Mouse (Mus musculus) adrenal gland, postnatal 10 days (tissue): Measurements from ENCODE around the gene Zfp219. TPM values are rescaled to one million over a fixed set of nuclear protein-coding genes. Genes with fewer than 3 reads are reported as not detected.
"Not testable (repeated sequence)": the region's sequence is repeated elsewhere in the genome, so short reads cannot be mapped to it uniquely, and the experiment has no call there.

ENCODE experiments used
- DNase-seq: peaks from one replicate; pipeline ENCODE4 v3.0.0; 2021; ENCODE audit warnings: mixed read lengths
- long read RNA-seq, 2 experiments: library from polyadenylated mRNA; stranded (forward); transcript quantifications; one replicate each; pipeline ENCODE4 v2.0.0; 2021
- total RNA-seq, 2 experiments: library from RNA; stranded (reverse); gene quantifications; 2 replicates each; pipeline ENCODE4 v1.2.3; 2021

Gene Zfp219
- 10 to 100 TPM; 54.6 to 59.2 TPM for total RNA-seq
- long read RNA-seq, experiment 1, transcript Zfp219-204 (5 exons, 2,804 nt) = minor isoform, 8 of 86 reads
- long read RNA-seq, experiment 1, transcript Zfp219-201 (5 exons, 2,933 nt) = major isoform, 12 of 86 reads
- long read RNA-seq, experiment 1, transcript Zfp219-212 (4 exons, 2,812 nt) = minor isoform, 9 of 86 reads
- long read RNA-seq, experiment 1, partial matches to known transcripts = 37 of 86 reads
- long read RNA-seq, experiment 1, other reads (novel, unspliced or antisense) = 17 of 86 reads
- long read RNA-seq, experiment 2, transcript Zfp219-201 (5 exons, 2,933 nt) = minor isoform, 5 of 33 reads
- long read RNA-seq, experiment 2, transcript Zfp219-204 (5 exons, 2,804 nt) = major isoform, 6 of 33 reads
- long read RNA-seq, experiment 2, partial matches to known transcripts = 13 of 33 reads
- long read RNA-seq, experiment 2, other reads (novel, unspliced or antisense) = 4 of 33 reads

DNA sequence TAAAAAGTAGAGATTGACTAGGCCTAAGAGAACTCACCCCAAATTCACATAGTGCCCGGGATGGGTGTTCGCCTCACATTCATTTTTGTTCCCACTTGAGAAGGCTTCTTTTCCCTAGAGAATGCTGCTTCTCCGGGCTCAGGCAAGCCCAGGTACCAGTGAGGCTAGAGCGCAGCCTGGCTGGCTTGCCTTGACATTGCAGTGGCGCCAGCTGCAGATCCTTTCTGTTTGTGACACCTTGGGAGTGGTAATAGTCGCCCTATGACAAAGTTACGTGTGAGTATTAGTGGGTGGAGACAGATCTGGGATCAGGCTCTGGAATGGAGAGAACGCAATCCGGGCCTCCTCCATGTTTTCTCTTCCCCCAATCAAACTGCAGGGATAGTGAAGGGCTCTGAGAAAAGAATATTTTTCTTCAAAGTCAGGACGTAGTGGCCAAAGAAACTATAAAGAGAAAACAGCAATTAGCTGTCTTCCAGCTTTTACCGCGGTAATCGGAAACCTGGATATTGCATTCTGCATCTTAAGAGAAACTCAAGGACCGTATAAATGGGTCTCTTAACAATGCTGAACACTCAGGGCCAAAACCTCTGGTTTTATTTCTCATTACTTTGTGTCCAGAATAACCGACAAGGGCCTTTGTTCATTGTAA, at the start of gene Zfp219:
TSS of gene Zfp219 (minus strand) at position 248 of the 652 bp plus-strand sequence.
- DNase-seq = peak; percentile 86

DNA sequence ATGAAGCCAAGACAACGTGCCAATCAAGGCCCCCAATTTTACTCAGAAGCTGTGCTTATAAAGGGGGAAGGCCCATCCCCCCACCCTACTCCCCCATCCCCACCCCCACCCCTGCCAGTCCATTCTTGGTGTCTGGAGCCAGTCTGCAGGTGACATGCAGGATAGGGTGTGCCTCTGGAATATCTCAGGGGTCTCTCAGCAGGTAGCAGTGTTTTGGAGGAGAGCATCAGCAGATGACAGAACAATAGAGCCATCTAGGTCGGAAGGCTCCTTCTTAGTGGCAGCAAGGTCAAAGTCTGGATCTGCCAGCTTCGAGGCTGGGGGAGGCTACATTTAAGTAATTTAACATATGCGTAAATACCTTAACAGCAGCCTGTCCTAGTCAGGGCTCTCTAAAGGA, 45.6 kb upstream of the Zfp219 start:
- DNase-seq = no peak

DNA sequence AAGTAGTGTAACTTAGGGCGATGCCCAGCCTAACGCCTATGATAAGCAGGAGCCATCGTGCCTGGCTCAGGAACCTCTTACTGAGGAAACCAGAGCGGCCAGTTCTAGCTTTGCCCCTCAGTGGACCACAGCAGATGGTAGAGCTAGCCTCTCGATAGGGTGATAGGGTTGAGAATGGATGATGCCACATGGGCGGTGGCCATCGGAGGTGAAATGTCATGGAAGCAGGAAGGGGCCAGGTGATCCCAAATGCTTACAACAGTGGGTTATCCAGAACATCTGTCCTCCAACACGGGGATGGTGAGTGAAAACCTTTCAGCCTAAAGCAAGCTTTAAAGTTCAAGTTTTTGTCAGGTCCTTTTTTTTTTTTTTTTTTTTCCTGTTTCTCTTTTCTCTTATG, 41.3 kb upstream of the Zfp219 start:
- no peak for DNase-seq

DNA sequence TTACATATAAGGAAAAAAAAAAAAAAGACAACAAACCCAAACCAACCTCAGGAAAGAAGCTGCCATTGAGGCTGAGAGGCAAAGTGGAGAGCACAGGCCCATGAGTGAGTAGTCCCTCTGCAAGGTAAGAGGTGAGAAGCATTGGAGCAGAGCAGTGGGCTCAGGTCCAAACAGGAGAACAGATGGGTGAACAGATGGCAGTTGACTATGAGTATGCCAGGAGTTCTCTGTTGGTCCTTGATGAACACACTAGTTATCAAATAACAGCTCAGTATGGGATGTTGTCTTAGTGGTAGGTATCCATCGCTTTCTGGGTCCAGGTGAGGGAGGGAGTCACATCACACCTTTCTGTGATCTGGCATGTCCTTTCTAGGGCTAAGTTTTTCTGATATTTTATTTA, 40.3 kb upstream of the Zfp219 start:
- no peak for DNase-seq

DNA sequence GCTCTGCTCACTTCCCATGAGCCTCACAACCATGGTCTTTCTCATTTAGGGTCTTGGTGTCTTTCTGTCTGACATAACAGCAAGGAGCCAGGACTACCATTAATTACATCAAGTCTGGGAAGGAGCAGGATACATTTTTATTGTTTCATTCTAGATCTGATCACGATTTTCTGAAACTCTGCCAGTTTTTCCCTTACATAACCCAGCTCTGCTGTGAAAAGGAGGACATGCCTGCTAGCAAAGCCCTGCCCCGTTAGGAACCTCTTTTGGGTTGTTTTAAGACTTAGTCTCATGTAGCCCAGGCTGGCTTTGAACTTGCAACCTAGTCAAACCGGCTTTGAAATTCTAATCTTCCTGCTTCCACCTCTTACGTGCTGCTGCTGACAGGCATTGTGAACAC, 39.4 kb upstream of the Zfp219 start:
- no peak for DNase-seq

DNA sequence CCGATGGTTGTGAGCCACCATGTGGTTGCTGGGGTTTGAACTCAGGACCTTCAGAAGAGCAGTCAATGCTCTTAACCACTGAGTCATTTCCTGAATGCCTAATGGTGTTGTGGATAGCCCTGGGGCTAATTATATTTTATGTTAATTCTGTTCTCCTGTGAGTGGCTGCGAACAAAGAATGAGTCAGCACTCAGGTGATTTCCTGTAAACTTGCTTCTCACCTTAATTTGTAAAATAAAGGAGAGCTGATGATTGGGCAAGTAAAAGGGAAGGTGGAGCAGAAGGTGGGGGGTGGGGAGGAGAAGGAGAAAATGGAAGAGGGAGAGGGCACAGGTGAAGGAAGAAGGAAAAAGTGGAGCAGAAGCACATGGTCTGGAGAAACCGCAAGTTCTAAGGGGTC, 32.2 kb upstream of the Zfp219 start:
- not testable (repeated sequence) for DNase-seq

DNA sequence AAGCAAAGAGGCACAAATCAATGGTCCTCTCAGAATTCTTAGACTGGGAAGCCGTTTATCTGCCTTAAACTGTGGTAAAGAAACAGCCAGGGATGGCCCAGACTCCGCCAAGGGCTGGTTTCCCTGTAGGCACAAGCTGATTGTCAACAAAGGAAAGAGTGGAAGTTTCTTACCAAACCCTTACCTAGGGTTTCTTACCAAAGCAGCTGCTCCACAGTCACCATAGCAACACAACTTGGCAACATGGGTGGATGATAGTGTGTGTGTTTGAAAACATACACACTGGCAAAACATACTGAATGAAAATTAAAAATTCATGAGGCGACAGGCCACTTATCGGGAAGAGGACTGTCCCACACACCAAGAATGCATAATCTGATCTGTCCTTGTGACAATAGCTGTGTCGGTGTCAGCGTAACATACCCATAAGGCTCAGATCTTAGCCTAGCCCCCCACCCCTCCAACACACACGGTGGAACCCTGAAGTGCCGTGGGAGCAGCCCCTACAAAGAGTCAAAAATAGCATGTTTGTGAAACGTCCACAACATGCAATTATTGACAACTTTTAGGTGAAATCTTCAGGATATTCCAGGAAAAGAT, 25.5 kb upstream of the Zfp219 start:
- no peak for DNase-seq

DNA sequence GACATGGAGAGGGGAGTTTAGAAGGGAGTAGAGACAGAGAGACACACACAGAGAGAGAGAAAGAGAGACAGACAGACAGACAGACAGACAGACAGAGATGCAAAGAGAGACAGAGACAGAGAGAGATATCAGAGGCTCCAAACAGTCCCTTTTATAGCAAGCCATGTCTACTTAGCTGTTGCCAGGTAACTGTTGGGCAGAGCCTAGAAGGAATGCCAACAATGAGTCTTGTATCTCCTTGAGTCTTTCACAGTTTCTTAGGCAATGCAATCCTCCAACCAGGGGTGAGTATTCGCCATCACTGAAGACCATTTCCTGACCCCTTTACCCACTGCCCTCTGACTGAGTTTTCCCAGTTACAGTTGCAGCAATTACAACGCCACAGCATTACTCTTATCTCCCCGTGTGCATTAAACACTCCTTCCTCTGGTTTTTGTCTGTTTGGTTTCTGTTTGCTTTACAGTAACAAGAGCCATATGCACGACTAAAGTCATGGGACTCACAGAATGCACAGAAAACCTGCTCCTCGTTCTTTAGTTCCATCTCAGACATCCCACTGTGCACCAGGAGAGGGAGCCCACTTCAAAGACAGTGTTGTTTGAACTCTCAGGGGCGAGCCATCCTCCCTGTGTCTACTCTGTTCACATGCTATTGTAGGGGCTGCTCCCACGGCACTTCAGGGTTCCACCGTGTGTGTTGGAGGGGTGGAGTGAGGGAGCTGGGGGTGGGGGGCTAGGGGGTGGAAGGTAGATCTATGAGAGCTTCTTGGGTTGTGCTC, 24.6 kb upstream of the Zfp219 start:
- DNase-seq = peak; percentile 50

DNA sequence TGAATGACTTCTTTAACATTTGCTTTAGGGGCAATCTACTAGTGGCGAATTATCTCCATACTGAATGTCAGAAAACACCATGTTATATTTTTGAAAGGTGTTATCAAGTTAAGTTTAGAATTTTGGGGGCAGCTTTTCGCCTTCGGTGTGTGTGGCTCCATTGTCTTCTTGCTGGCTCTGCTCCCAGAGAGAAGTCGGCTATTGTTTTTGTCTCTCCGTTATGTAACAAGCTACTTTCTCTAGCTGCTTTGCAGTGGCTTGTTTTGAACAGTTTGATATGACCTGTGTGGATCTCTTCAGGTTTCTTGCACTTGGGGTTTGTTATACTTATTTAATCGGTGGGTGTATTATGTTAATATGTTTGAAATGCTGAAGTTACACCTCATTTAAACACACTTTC, 22.9 kb upstream of the Zfp219 start:
- no peak for DNase-seq

DNA sequence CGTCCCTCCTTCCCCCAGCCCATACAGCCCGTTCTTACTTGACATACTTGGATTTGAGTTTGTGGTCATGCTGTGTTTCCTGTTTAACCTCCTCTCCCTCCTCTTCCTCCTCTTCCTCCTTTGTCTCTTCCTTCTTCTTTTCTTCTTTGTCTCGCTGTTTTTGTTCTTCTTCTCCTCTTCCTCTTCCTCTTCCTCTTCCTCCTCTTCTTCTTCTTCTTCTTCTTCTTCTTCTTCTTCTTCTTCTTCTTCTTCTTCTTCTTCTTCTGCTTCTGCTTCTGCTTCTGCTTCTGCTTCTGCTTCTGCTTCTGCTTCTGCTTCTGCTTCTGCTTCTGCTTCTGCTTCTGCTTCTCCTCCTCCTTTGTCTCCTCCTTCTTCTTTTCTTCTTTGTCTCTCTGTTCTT, 21.8 kb upstream of the Zfp219 start, which contains the start of gene Olfr221:
TSS of gene Olfr221 (minus strand) at position 101 of the 400 bp plus-strand sequence.
- DNase-seq = not testable (repeated sequence)

DNA sequence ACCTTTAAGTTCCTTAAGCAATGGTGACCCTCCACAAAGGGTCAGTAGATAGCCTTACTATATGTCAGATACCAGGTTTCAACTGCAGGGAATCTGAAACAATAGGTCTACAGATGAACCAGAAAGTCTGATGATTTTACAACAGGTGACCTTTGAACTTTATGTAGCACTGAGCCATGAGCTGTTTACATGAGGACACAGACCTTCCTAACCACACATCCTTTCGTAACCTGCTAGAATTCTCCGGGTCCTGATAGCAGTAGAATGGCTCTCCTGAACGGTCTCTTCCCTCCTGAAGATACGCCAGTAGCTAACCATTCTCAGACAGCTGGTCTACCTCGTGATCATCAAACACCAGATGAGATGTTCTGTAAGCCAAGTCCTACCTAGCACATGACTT, 18.8 kb upstream of the Zfp219 start:
- DNase-seq = no peak

DNA sequence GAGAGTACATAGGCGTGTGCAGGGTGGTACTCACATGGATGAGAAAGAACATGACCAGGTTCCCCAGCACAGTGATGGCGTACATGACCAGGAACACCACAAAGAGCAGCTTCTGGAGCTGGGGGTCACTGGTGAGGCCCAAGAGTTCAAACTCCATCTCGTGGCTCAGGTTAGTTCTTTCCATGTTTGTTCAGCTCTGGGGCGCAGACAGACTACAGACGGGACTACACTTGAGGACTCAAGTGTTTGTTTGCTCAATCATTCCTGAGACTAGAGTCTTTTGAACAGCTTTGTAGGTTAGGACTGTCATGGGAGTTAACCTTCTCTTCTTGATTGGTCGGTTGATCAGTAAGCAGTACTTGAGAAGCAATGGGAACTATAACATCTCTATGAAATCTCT, 15.4 kb upstream of the Zfp219 start:
- no peak for DNase-seq

DNA sequence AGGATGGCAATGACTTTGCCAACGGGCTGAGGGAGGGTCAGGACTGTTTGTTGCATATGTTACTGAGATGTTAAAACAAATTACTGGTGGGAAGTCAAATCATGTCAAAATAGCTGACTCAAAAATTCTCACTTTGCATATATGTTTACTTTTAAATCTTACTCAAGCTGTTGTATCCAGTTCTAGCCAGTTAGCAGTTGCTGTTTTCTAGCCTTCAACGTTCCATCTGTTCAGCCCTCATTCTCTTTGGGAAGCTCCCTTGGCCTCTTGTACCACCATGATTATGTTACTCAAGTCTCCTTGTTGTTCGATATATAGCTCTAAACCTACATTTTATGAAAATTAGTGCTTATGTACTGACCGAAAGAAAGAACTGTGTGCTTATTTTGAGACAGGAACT, 5.8 kb upstream of the Zfp219 start:
- no peak for DNase-seq

DNA sequence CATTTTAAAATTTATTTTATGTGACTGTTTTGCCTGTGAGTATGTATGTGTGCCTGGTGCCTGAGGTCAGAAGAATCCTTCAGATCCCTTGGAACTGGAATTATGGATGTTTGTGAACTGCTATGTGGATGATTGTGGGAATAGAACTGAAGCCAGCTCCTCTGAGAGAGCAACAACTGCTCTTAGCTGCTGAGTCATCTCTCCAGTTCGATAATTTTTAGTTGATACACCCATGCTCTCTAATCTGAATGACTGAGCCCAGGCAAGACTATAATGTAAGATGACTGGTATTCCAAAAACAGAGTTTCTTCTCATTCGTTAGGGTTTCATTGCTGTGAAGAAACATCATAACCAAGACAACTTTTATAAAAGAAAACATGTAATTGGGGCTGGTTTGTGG, 3.6 kb upstream of the Zfp219 start:
- no peak for DNase-seq

DNA sequence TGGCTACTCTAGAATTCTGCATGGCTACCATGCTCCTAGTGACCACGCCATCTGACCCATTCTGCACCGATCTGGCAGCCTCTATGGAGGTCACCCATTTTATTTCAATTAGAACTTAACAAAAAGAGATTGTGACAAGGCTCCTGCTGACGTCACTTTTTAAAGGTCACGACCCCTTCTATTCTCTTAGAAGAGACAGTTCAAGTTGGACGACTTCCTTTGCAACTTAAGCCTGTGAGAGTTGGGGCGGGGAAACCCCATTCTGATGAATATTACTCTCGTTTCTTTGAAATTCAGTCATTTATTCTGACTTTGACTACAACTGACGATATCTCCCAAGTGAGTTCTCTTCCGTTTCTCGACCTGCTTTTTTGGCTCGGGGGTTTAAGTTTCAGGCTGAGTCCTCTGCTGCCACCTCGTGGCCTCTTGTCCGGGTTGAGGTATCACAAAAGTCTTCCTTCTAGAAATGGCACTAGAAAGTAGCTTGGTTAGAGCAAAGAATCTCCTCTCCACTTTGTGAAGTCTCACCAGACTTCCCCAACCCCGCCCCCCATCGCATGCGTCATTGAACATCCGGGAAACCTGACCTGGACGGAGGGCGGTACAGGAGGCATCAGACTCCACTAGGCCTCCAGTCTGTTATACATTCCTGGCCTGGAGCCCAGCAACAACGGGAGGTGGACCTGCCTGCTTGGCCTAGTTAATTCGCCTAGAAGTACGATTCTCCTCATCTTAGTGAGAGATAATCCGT, 2.4 kb upstream of the Zfp219 start:
- peak; percentile 95 for DNase-seq

DNA sequence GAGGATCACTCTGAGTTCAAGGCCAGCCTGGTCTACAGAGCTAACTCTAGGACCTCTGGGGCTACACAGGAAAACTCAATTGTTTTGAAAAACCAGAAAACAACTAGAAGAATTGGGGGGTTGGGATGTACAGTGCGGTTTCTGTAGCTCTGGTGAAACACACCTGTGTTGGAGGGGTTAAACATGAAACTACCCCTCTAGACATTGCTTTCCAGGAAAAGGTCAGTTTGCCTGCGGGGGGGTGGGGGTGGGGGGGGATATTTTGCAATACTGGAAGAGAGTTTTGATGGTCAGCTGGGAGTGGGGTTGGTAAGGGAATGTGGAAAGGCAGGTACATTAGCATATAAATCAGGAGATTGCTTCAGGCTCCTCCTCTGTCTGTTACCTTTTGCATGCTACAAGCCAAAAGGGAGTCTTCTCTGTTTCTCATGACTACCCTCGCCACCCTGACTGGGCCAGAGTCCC, 1.7 kb upstream of the Zfp219 start:
- DNase-seq = no peak

DNA sequence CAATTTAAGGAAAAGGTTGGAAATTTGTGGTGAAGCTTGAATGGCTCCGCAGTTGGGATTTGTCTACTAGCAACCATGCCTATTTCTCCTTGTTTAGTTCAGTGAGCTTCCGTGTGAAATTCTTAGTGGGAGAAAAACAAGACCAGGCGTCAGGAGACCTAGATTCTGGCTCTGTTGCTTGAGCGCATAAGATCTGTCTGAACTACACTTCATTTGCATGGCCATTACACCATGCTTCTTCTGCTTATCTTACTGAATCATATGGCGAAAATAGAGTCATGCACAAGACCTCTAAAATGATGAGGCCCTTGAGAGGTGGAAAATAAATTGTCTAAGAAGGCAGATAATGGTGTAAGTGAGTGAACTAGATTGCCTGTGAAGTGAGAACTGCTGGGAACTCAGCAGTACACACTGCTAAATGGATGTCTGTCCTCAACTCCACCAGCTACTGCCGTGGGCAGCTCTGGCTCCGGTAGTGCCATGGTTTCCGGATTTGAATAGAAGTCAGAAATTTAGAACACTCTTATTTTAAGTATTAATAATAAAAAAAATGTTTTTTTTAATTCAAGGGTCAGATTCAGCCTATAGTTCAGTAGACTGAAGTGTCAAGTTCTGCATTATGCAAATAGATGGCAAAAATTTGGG, 1.2 kb upstream of the Zfp219 start:
- no peak for DNase-seq

DNA sequence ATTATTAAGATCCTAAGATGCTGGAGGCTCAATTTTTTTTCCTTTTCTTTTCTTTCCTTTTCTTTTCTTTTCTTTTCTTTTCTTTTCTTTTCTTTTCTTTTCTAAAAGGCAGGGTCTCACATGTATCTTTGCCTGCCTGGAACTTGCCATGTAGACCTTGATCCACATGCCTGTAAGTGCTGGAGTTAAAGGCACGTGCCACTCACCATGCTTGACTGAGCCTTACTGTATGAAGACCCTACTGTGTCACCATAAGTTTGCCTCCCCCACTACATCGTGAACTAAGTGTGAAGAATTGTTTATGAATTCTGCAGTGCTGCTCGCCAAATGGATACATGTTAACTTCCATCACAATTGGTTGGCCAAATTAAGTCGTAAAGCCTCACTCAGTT, 601 bp upstream of the Zfp219 start:
- DNase-seq = no peak

DNA sequence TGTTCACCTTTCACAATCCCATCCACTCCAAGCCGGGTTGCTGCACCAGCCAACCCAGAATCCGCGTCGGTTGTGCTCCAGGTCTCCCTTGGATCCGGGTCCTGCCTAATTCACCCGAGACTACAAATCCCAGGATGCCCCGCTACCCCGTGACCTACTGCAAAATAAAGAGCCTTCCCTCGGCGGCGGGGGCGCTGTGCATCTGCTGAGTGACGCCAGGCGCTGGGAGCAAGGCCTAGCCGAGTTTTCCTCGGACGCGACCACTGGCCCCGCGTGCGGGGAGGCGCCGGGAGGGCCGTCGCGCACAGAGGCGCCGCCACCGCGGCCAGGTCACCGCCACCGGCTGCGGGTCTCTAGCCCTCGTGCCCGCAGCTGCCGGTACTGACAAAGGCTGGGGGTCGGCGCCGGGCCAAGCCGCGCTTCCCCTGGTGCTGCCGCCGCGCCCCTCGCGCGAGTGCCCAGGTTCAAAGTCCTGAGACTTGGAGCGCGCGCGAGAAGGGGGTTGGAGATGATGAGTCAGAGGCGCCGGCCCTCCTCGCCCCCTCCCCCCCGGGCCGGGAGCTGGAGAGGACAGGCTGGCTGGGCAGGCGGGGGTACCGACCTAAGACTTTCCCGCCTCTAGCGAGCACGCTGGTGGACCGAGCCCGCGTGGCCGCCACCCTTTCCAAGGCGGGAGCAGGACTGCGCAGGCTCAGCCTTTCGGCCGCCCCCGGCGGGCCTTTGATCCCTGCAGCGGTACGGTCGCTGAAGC, 768 bp downstream of the Zfp219 start:
- DNase-seq = peak; percentile 97

DNA sequence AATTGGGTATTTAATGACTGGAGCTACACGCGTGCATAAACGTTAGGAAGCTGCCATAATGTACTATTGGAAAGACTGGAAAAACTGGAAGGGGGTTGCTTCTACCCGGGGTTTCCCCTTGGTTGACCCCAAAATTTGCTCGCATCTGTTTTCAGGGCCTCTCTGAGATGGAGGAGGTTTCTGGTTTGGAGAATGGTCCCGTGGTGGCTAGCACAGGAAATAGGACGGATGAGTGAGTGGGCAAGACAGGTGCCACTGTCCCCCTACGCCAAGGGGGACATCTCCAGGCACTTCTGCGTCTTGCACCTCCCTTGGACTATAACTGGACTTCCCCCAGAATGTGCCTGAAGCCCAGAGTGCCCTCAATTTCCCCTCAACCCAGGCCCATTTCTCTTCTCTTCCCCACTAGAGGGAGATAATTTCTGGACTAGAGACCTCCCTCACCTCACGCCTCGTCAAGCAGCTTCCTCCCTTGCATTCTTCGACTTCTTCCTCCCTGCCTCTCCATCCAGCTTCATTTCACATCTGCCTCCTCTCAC, 1.4 kb downstream of the Zfp219 start:
- DNase-seq = no peak
